Mouse (Mus musculus) c-Kit-positive CD71-positive TER-119-negative erythroid progenitor cells, embryonic 14.5 days (primary cell): Measurements from ENCODE around the gene Sh3bgr.

Experiments used
- DNase-seq: peaks from one replicate; pipeline ENCODE4 v3.0.0-alpha.2; 2013; ENCODE audit warnings: low read depth

Sh3bgr gene

DNA sequence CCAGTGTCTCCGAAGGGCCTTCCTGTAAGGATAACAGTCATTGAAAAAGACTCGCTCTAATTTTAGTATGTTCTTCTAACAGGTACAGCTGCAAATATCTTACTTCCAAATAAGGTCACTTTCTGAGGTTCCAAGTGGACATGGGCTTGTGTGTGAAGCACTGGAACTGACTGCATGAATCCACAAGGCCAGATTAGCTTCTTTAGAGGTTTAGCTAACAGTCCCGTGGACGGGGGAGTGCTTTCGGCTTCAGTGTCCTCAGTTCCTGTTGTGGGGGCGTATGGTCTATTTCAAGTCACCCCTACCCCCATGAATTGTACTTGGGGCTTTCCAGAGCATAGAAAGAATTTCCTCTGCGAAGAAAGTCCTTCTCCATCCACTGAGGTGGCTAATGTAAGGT, 10.6 kb downstream of the Sh3bgr start:
- no peak for DNase-seq

DNA sequence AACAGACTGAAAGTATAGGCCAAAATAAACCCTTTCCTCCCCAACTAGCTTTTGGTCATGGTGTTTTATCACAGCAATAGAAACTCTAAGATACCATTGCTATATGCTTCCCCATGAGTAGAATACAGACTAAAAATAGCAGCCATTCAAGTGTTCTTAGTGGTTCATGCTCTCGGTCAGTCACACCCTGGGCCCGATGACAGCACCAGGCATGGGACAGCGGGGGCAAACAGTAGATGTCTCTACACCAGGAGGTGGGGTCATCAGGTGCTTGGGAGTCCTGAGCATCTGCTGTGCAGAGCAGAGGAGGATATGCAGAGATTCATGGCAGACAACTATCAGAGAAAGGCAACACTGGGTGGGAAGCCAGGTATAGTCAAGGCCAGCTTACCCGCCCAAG, 12.8 kb downstream of the Sh3bgr start:
- DNase-seq: no peak

DNA sequence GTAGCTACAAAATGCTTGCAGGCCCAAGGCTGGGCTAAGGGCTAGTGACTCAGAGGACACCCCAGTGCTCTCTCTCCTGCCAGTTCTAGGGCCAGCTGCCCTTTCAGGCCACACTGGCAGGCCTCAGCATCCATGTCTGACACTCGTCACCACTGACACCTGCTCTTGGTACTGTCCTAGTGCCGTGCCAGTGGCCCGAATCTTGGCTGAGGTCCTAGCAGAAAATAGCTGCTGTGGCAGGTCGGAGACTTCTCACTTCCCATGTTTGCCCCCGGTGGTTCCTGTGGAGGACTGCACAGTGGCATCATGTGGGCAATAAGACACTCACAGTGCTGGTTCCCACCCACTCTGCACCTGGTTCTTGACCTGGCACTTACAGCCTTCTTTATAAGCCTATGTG, 21.2 kb downstream of the Sh3bgr start:
- DNase-seq: no peak

DNA sequence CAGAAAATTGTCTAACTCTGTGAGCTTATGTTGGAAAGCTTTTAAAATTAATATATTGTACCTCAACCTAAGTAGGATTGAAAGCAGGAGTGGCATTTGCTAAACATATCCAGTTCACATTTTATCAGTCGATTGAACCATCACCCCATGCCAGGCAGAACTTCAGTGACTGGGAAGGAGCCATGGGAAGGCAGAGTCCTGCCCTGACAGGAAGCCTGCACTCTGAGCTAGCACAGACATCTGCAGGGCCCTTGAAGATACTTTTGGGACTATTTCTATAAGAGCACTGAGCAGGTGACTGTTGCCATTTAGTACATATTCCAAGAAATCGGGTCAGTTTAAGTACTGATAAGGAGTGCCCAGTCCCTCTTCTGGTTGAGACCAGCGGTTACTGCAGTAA, 21.7 kb downstream of the Sh3bgr start:
- DNase-seq: no peak

DNA sequence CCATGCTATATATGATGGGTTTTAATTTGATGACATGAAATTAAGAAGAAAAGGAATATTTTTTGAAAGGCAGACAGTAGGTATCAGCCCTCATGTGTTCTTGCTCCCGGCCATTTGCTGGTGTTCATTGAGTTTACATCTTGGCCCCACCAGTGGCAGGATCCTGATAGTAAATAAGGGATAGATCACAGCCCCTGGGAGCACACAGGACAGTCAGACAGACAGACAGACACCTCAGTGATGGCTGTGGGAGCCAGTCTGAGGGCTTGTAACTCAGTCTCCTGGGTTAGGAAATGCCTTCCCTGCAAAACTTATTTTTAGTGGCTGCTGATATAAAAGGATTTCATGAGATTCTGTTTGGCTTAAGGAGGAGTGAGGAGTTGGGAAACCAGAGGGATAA, 22.2 kb downstream of the Sh3bgr start:
- DNase-seq: no peak

DNA sequence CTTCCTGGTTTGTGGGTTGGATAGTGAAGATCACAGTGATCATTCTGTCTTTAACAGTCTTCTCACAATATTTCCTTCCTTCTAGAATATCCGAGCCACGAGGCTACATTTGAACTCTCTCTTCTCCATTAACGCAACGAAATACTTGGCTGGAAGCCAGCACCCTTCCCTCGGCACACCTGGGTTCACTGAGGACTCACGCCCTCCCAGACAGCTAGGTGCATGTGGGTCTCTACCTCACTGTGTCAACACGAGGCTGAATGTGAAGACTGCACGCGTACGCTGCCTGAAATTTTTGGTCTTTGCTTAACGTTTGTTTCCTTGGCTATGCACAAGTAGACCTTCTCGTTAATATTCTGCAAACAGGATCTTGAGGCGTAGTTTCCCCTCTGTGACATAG, 28.2 kb downstream of the Sh3bgr start:
- no peak for DNase-seq

DNA sequence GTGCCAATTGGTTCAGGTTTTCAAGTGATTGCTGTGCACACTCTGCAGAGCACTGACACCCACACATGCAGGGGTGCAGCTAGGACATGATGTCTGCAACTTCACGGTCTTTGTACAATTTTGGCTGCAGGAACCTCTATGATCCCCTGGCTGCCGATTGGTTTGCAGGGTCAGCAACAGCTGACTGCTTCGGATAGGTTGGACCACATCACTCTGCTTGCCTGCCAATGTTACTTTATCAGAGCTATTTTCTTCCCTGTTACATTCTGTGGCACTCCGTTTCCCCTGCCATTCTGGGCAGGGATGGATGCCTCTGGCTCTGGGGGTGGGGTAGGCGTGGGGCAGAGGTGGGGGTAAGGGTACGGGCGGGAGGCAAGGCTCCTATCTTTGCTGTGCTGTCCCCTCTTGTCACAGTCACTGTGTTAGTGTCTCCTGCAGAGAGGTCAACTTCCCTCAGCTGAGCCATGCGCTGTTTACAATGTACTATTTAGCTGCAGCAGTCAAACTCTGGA, 28.9 kb downstream of the Sh3bgr start:
- DNase-seq: no peak

DNA sequence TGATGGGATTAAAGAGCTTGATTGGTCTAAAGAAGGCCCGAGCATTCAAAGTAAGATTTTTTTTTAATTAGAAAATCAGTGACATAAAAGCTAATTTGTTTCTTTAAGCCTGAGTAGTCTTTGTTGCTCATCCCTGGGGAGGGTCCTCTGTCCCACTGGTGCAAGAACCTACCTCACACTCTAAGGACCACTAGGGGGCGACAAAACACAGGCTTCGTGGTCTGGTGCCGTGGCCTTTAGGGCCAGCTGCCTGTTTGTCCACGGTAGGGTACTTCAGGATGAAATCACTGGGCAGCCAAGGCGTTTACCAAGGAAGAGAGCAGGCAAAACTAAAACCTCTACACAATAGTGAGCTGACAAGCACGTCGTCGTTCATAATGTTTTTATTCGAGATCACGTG, 30.2 kb downstream of the Sh3bgr start:
- DNase-seq: peak; percentile 44

DNA sequence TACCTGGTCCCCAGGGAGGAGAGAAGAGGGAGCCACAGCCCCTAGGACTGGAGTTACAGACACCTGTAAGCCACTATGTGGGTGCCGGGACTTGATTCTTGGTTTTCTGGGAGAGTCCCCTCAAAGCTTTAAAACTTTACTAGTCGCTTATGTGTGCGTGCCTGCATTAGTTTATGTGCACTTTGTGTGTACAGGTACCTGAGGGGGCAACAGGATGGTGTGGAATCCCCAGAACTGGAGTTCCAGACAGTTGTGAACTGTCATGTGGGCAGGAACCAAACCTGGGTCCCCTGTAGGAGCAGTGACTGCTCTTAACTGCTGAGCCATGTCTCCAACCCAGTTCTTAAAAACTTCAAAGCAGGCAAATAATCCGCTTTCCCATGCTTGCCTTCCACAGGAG, 31.0 kb downstream of the Sh3bgr start:
- no peak for DNase-seq

DNA sequence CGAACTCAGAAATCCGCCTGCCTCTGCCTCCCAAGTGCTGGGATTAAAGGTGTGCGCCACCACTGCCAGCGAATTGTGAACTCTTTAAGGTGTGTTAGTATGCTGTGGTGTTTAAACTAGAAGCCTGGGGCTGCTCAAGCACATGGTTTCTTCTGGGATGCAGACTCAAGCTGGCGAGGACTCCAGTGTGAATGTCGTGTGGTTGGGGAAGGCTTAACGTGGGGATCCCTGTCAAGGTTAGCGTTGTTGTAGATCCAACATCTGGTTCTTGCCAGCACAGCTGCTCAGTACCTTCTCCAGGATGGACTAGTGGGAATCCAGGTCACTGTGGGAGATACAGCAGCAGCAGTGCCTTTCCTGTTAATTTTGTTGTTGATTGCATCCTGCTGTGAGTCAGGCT, 31.7 kb downstream of the Sh3bgr start:
- DNase-seq: no peak

DNA sequence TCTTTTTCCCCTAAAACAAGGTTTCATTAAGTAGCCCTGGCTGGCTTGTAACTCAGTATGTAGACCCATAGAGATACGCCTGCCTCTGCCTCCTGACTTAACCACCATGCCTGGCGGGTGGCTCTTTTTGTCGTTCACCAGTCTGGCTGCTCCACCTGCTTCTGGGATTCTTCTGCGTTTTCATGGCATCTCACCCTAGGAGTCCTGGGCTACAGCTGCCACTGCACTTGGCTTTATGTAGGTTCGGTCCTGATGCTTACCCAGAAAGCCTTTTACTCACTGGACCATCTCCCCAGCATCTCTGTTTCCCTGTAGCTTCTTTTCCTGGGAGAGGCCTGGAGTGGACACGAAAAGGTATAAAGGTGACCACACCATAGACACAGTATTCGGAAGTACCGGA, 33.7 kb downstream of the Sh3bgr start:
- no peak for DNase-seq

DNA sequence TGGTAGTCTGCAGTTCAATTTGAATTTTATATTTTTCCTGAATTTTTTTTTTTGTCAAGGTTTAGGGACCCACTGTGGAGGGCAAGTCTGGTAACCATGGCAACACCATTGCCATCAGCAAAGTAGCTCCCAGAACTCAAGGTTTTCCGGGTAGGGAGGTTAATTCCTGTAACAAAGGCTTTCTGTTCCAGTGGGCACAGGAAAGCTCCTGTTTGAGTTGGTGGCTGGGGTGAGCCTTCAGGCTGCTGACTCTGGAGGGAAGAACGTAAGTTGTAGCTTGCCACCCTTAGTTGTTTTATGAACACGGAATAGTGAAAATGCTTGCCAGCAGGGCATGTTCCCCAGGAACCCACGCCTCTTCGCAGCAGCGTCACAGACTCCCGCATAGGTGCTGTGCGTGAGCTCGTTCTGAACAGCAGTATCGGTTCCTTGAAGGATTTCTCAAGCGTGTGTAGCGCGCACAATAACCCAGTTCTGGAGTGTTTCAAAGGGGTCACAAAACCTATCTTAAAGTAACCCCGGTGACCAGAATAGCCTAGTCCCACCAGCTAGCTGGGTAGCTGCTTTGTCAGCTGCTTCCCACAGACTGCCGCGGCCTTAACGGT, 35.2 kb downstream of the Sh3bgr start, which contains the start of gene B3galt5:
Gene B3galt5, plus strand, starts transcription at position 436 of the 605 bp plus-strand sequence.
- no peak for DNase-seq

DNA sequence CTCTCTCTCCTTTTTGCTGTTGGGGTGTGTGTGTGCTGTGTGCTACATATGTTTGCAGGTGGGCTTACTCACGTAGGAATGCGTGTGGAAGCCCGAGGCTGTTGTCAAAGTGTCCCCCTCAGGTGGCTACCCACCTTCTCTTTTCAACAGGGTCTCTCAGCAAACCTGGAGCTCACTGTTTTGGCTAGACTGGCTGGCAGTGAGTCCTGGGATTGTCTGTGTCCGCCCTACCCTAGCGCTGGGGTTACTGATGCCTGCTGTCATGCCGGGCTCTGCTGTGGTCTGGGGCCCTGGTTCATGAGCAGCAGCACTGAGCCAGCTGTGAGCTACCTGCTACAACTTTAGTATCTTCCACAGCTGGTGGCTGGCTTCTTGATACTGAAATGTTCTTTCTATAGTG, 44.2 kb downstream of the Sh3bgr start:
- DNase-seq: no peak

DNA sequence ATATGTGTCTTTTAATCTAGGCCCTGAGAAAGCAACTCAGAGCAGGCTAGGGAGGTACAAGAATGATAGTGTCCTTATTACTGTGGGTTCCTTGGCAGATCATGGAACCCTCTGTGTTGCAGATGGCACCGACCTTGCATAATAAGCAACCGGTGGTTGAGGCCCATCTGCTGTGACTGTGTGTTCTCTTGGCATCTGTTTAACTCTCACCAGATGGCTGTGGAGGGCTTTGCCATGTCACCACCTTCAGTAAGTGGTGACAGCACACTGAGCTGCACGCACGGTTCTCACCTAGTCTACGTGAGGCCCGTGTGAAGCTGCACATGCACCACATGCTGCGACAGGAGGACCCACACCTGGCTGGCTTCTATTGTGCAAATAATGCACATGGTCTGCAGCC, 49.4 kb downstream of the Sh3bgr start:
- no peak for DNase-seq

DNA sequence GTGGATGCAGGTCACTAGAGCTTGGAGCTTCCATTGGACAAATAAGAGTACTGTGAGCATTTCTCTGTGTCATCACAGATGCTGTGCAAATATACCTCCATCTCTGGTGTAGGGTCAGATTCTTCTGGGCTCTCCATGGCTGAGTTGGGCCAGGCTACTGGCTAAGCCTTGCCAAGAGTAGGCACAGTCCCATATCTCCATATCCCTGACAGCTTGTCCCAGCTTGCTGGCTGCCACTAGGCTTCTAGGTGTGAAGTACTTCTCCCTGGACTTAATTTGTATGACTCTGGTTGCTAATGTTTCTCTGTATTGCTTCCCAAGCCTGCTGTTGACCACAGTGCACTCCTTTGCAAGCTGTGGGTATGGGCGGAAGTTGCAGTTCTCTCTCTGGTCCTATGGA, 51.9 kb downstream of the Sh3bgr start:
- no peak for DNase-seq

DNA sequence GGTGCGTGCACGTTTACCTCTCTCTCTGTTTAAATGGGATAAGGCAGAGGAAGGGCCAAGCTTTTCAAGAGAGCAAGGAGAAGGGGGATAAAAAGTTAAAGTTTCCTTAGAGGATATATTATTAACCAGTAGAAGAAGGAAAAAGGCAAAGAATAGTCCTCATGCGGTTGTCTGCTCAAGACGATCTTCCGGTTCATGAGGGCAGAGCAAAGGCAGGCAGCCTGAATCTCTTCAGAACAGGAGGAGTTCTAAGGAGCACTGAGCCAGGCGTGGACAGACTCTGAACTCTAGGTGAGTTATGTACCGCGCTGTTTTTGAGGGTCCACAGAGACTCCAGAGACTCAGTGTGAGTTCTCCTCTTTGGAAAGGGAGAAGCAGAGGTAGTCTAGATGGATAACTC, 58.2 kb downstream of the Sh3bgr start:
- DNase-seq: no peak

DNA sequence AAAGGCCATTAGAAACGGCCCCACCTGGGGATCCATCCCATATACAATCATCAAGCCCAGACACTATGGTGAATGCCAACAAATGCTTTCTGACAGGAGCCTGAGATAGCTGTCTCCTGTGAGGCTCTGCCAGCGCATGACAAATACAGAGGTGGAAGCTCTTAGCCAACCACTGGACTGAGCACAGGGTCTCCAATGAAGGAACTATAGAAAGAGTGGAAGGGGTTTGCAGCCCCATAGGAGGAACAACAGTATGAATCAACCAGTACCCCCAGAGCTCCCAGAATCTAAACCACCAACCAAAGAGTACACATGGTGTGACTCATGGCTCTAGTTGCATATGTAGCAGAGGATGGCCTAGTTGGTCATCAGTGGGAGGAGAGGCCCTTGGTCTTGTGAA, 71.5 kb downstream of the Sh3bgr start:
- no peak for DNase-seq

DNA sequence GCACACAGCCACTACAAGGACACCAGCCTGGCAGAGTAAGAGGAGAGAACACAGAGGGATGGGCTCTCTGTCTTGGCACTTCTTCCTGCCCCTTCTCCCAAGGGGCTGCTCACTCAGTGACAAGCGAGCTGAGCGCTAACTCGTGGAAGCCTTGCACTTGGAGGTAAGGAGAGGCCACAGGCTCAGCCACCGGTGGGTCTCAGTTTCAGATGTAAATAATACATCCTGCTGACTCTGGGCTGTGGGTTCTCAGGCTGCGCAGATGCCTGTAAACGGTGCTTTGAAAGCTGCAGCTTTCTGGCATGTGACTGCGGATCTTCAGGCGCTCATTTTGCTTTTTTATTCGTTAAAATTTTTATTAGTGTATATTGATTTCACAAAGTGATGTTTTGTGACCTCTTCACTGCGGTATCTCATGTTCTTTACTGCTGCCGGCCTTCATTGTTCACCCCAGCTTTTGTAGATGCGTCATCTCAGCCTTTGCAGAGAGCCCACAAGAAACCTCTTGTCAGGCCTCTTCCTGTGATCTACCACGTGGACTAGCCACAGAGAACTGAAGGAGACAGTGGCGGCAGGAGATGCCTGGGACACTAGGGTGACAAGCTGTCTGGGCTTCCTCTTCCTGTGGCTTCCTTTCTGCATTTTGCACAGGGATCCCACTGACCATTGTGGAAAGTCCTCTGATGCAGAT, 72.8 kb downstream of the Sh3bgr start:
- no peak for DNase-seq

DNA sequence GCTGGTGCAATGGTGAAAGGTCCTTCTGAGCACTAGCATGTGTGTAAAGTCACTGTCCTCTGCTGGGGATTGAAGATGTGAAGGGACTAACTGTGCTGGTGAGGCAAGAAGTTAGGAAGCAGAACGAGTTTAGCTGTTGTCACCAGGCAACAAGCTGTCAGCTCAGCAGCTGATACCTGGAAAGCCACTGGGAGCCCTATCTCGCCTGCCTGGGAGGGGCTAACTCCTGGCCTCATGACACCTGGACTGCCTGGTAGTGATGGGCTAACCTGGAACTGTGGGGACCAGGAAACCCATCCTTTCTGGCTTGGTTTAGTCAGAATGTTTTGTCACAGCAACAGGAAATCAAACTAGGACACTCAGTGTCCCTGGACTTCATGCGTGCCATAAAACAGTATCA, 76.3 kb downstream of the Sh3bgr start:
- no peak for DNase-seq
